Mouse (Mus musculus) brain, adult 10 weeks (tissue): Measurements from ENCODE around the gene Erg28. TPM values are rescaled to one million over a fixed set of nuclear protein-coding genes. Genes with fewer than 3 reads are reported as not detected.

ENCODE experiments used
- polyA plus RNA-seq: library from polyadenylated mRNA; stranded (reverse); fragments of 350-450 nt; fragmentation: Illumina TruSeq; extraction: RNeasy Lipid Tissue Mini Kit (QIAGEN cat#74804); gene quantifications from one replicate; pipeline ENCODE4 v1.2.3, GENCODE M21; 2015; ENCODE audit warnings: low read depth, low replicate concordance

Erg28 gene
- polyA plus RNA-seq: 82.8 TPM

GRCm38 (mm10) chr12:85824438-85825264 is at the start of gene Erg28, which contains the start of gene Ttll5:
Gene Erg28, minus strand, starts transcription at chr12:85824550.
Gene Ttll5, plus strand, starts transcription at chr12:85824659.

Other genes with a start within 250 kb of the Erg28 start
- gene Jdp2, start 225.5 kb downstream of the Erg28 start, polyA plus RNA-seq: 55.7 TPM
- not detected for gene Batf, start 137.9 kb downstream of the Erg28 start, polyA plus RNA-seq
- gene Flvcr2, start 78.0 kb downstream of the Erg28 start, polyA plus RNA-seq: 2.4 TPM
- gene Ttll5, start 109 bp upstream of the Erg28 start, polyA plus RNA-seq: 31.2 TPM